Mouse (Mus musculus) macrophage (primary cell): ENCODE data around the gene U2af2. TPM values are rescaled to one million over a fixed set of nuclear protein-coding genes. Genes with fewer than 3 reads are reported as not detected.

ENCODE experiments used
- polyA plus RNA-seq: library from polyadenylated mRNA; stranded (reverse); fragments of 250-400 nt; gene quantifications from 3 replicates; pipeline ENCODE4 v1.2.4, GENCODE M21; 2018; ENCODE audit warnings: inconsistent platforms

U2af2 gene
- polyA plus RNA-seq, 1 experiment from 2014 or later: 93.4 TPM

Other genes starting within 250 kb of the U2af2 start
- gene Ube2s, start 249.6 kb upstream of the U2af2 start, polyA plus RNA-seq: 69.0 to 174 TPM (median 124 TPM) in 3 replicates
- gene Shisa7, start 217.4 kb upstream of the U2af2 start, polyA plus RNA-seq: not detected in 3 replicates
- gene Isoc2b, start 191.9 kb upstream of the U2af2 start, polyA plus RNA-seq: 6.2 to 11.2 TPM (median 10.2 TPM) in 3 replicates
- gene Isoc2a, start 185.0 kb upstream of the U2af2 start, polyA plus RNA-seq: 9.6 to 13.3 TPM (median 13.0 TPM) in 3 replicates
- gene Gm36210, start 155.6 kb upstream of the U2af2 start, polyA plus RNA-seq: not detected in 3 replicates
- 3.1 to 5.6 TPM (median 4.4 TPM) in 3 replicates for gene Zfp628, start 146.9 kb upstream of the U2af2 start, polyA plus RNA-seq
- 0.15 to 1.1 TPM (median 0.17 TPM) in 3 replicates for gene Nat14, start 140.1 kb upstream of the U2af2 start, polyA plus RNA-seq
- 0.13 to 0.33 TPM (median 0.28 TPM) in 3 replicates for gene Ssc5d, start 136.4 kb upstream of the U2af2 start, polyA plus RNA-seq
- gene Sbk2, start 97.7 kb upstream of the U2af2 start, polyA plus RNA-seq: 0.36 to 1.8 TPM (median 1.1 TPM) in 3 replicates
- not detected in 3 replicates for gene Sbk3, start 91.0 kb upstream of the U2af2 start, polyA plus RNA-seq
- gene Zfp579, start 66.0 kb upstream of the U2af2 start, polyA plus RNA-seq: 4.3 to 9.9 TPM (median 7.3 TPM) in 3 replicates
- 13.7 to 24.6 TPM (median 14.3 TPM) in 3 replicates for gene Zfp524, start 47.7 kb upstream of the U2af2 start, polyA plus RNA-seq
- gene Fiz1, start 47.4 kb upstream of the U2af2 start, polyA plus RNA-seq: 16.5 to 21.5 TPM (median 18.2 TPM) in 3 replicates
- gene Gm44973, start 46.6 kb upstream of the U2af2 start, polyA plus RNA-seq: not detected in 3 replicates
- gene Zfp865, start 41.8 kb upstream of the U2af2 start, polyA plus RNA-seq: 11.9 to 13.8 TPM (median 12.4 TPM) in 3 replicates
- gene Ccdc106, start 41.6 kb upstream of the U2af2 start, polyA plus RNA-seq: 0.28 to 1.1 TPM (median 0.37 TPM) in 3 replicates
- 0.25 to 0.76 TPM in 2 of 3 replicates, not detected in the other for gene 4632433K11Rik, start 28.0 kb upstream of the U2af2 start, polyA plus RNA-seq
- gene Zfp784, start 23.7 kb upstream of the U2af2 start, polyA plus RNA-seq: 1.8 to 2.2 TPM (median 1.8 TPM) in 3 replicates
- gene Zfp580, start 10.6 kb upstream of the U2af2 start, polyA plus RNA-seq: 2.0 TPM in 3 replicates
- gene Epn1, start 18.1 kb downstream of the U2af2 start, polyA plus RNA-seq: 84.6 to 130 TPM (median 119 TPM) in 3 replicates
- not detected in 3 replicates for gene Rfpl4, start 54.8 kb downstream of the U2af2 start, polyA plus RNA-seq
- gene Rasl2-9, start 63.8 kb downstream of the U2af2 start, polyA plus RNA-seq: 0.32 to 1.4 TPM (median 0.40 TPM) in 3 replicates
- not detected in 3 replicates for gene Vmn1r55, start 87.5 kb downstream of the U2af2 start, polyA plus RNA-seq
- not detected in 3 replicates for gene Vmn1r56, start 134.6 kb downstream of the U2af2 start, polyA plus RNA-seq
- not detected in 3 replicates for gene Vmn1r57, start 156.3 kb downstream of the U2af2 start, polyA plus RNA-seq